Mouse (Mus musculus) liver, embryonic 14 days (tissue): Measurements from ENCODE around the gene St3gal6. TPM values are rescaled to one million over a fixed set of nuclear protein-coding genes. Genes with fewer than 3 reads are reported as not detected.

Experiments
- polyA plus RNA-seq: library from polyadenylated mRNA; depleted of rRNA; stranded (reverse); fragments of >200 nt; gene quantifications from 2 replicates; pipeline ENCODE4 v1.2.3, GENCODE M21; 2012; rRNA removed

St3gal6 gene
- 9.8 and 10.5 TPM in 2 replicates for polyA plus RNA-seq

GRCm38 (mm10) chr16:58523972-58524850 is at the start of gene St3gal6:
St3gal6 (minus strand) TSS chr16:58524243.

Other genes starting within 250 kb of the St3gal6 start
- gene Dcbld2, start 115.8 kb downstream of the St3gal6 start, polyA plus RNA-seq, result 2.7 and 3.0 TPM in 2 replicates
- gene Gm813, start 92.7 kb upstream of the St3gal6 start, polyA plus RNA-seq, result not detected in 2 replicates
- gene E330017A01Rik, start 114.5 kb upstream of the St3gal6 start, polyA plus RNA-seq, result not detected in 2 replicates
- 263 and 298 TPM in 2 replicates for gene Cpox, start 146.0 kb upstream of the St3gal6 start, polyA plus RNA-seq
- gene Gpr15, start 194.8 kb upstream of the St3gal6 start, polyA plus RNA-seq, result 0.06 and 0.07 TPM in 2 replicates
- 15.4 and 17.2 TPM in 2 replicates for gene Cldnd1, start 203.7 kb upstream of the St3gal6 start, polyA plus RNA-seq
- gene Olfr172, start 238.9 kb upstream of the St3gal6 start, polyA plus RNA-seq, result not detected in 2 replicates